Mouse (Mus musculus): ENCODE measurements around the gene Ltb4r1. TPM values are rescaled to one million over a fixed set of nuclear protein-coding genes. Genes with fewer than 3 reads are reported as not detected.

The Ltb4r1 gene
- polyA plus RNA-seq, 1 experiment from 2014 or later = not detected

GRCm38 (mm10) chr14:55735758-55736157 lies 30.0 kb upstream of the Ltb4r1 start:
- Histone ChIP-seq H3K9me3 (ENCODE audit: control insufficient read depth, low read length) (no peaks in the 10 kb centered on the region), H3K9ac (replicated peaks; ENCODE audit: low read length) (no peak overlapping the region), H3K27me3 (ENCODE audit: control insufficient read depth, insufficient read depth, low read length) (no peaks in the 10 kb centered on the region), H3K36me3 (ENCODE audit: control insufficient read depth, insufficient read depth, low read length) (peaks cover 23% of the 10 kb centered on the region), H3K4me2 (ENCODE audit: low read length) (no peak overlapping the region), H3K4me1 (ENCODE audit: control insufficient read depth, insufficient read depth, low read length) (no peaks in the 10 kb centered on the region), H3K4me3 (replicated peaks; ENCODE audit: low read depth, low read length) (no peak overlapping the region), H3K27ac (replicated peaks; ENCODE audit: low read depth, low read length) (no peak overlapping the region)
- ATAC-seq (ENCODE audit: low FRiP score, low TSS enrichment) = no peak
- DNase-seq = no peak
- 88% methylated on average over 4 of the region's 4 CpGs for WGBS

GRCm38 (mm10) chr14:55737086-55737687 lies 28.6 kb upstream of the Ltb4r1 start:
- WGBS = 87% methylated on average over 9 of the region's 9 CpGs
- Histone ChIP-seq H3K27me3 (ENCODE audit: control insufficient read depth, insufficient read depth, low read length) (no peaks in the 10 kb centered on the region), H3K27ac (replicated peaks; ENCODE audit: low read depth, low read length) (no peak overlapping the region), H3K36me3 (ENCODE audit: control insufficient read depth, insufficient read depth, low read length) (peaks cover 28% of the 10 kb centered on the region), H3K4me3 (replicated peaks; ENCODE audit: low read depth, low read length) (no peak overlapping the region), H3K4me1 (ENCODE audit: control insufficient read depth, insufficient read depth, low read length) (no peaks in the 10 kb centered on the region), H3K9ac (replicated peaks; ENCODE audit: low read length) (no peak overlapping the region), H3K4me2 (ENCODE audit: low read length) (no peak overlapping the region), H3K9me3 (ENCODE audit: control insufficient read depth, low read length) (no peaks in the 10 kb centered on the region)
- DNase-seq (no peak), ATAC-seq (ENCODE audit: low FRiP score, low TSS enrichment) (no peak)

- Histone ChIP-seq H3K4me2 (ENCODE audit: low read length) (peak overlapping the region; percentile 28), H3K27ac (replicated peaks; ENCODE audit: low read depth, low read length) (no peak overlapping the region), H3K27me3 (ENCODE audit: control insufficient read depth, insufficient read depth, low read length) (no peaks in the 10 kb centered on the region), H3K4me1 (ENCODE audit: control insufficient read depth, insufficient read depth, low read length) (peaks cover 18% of the 10 kb centered on the region), H3K9me3 (ENCODE audit: control insufficient read depth, low read length) (no peaks in the 10 kb centered on the region), H3K36me3 (ENCODE audit: control insufficient read depth, insufficient read depth, low read length) (peaks cover 30% of the 10 kb centered on the region), H3K9ac (replicated peaks; ENCODE audit: low read length) (no peak overlapping the region; the same call in 1 of the 2 replicates), H3K4me3 (replicated peaks; ENCODE audit: low read depth, low read length) (no peak overlapping the region)
- DNase-seq = peak; percentile 89
- ATAC-seq (ENCODE audit: low FRiP score, low TSS enrichment) = peak; percentile 59
- WGBS = 24% methylated on average over 10 of the region's 10 CpGs
Observed at GRCm38 (mm10) chr14:55743711-55744110, 22.1 kb upstream of the Ltb4r1 start.

GRCm38 (mm10) chr14:55745180-55745860 lies 20.4 kb upstream of the Ltb4r1 start, which contains the start of the genes Dhrs1 and Nop9:
Dhrs1 (minus strand) TSS chr14:55745690.
Nop9 (plus strand) TSS chr14:55745693.
- 1% methylated on average over 48 of the region's 48 CpGs for WGBS
- Histone ChIP-seq H3K4me2 (ENCODE audit: low read length) (peak within 1 kb of the TSS; percentile 90), H3K36me3 (ENCODE audit: control insufficient read depth, insufficient read depth, low read length) (peaks cover 27% of the 10 kb centered on the region), H3K27me3 (ENCODE audit: control insufficient read depth, insufficient read depth, low read length) (no peaks in the 10 kb centered on the region), H3K4me1 (ENCODE audit: control insufficient read depth, insufficient read depth, low read length) (peaks cover 18% of the 10 kb centered on the region), H3K4me3 (replicated peaks; ENCODE audit: low read depth, low read length) (peak within 1 kb of the TSS; percentile 85), H3K9me3 (ENCODE audit: control insufficient read depth, low read length) (no peaks in the 10 kb centered on the region), H3K27ac (replicated peaks; ENCODE audit: low read depth, low read length) (peak within 1 kb of the TSS; percentile 32; the same call in 1 of the 2 replicates), H3K9ac (replicated peaks; ENCODE audit: low read length) (peak within 1 kb of the TSS; percentile 71)
- ATAC-seq (ENCODE audit: low FRiP score, low TSS enrichment) (peak; percentile 87), DNase-seq (peak; percentile 91)

- peak overlapping the region; percentile 90 for H3K4me2 ChIP-seq (ENCODE audit: low read length)
- ATAC-seq (ENCODE audit: low FRiP score, low TSS enrichment) = no peak
- H3K9me3 ChIP-seq (ENCODE audit: control insufficient read depth, low read length) = no peaks in the 10 kb centered on the region
- H3K27me3 ChIP-seq (ENCODE audit: control insufficient read depth, insufficient read depth, low read length) = no peaks in the 10 kb centered on the region
- no peak for DNase-seq
- WGBS = under 1% methylated on average over 31 of the region's 31 CpGs
- H3K36me3 ChIP-seq (ENCODE audit: control insufficient read depth, insufficient read depth, low read length) = peaks cover 30% of the 10 kb centered on the region
- H3K4me3 ChIP-seq (replicated peaks; ENCODE audit: low read depth, low read length) = peak overlapping the region; percentile 85
- peak overlapping the region; percentile 32; the same call in 1 of the 2 replicates for H3K27ac ChIP-seq (replicated peaks; ENCODE audit: low read depth, low read length)
- peak overlapping the region; percentile 71 for H3K9ac ChIP-seq (replicated peaks; ENCODE audit: low read length)
- peaks cover 18% of the 10 kb centered on the region for H3K4me1 ChIP-seq (ENCODE audit: control insufficient read depth, insufficient read depth, low read length)
Observed at GRCm38 (mm10) chr14:55745861-55746237, 19.9 kb upstream of the Ltb4r1 start.

- no peak overlapping the region for H3K4me3 ChIP-seq (replicated peaks; ENCODE audit: low read depth, low read length)
- no peak for ATAC-seq (ENCODE audit: low FRiP score, low TSS enrichment)
- 91% methylated on average over 10 of the region's 10 CpGs for WGBS
Observed at GRCm38 (mm10) chr14:55747051-55747847, 18.5 kb upstream of the Ltb4r1 start.

GRCm38 (mm10) chr14:55757566-55757965 lies 8.2 kb upstream of the Ltb4r1 start:
- no peak overlapping the region for H3K9ac ChIP-seq (replicated peaks; ENCODE audit: low read length)
- H3K27me3 ChIP-seq (ENCODE audit: control insufficient read depth, insufficient read depth, low read length) = peaks cover 14% of the 10 kb centered on the region
- H3K4me1 ChIP-seq (ENCODE audit: control insufficient read depth, insufficient read depth, low read length) = peaks cover 8% of the 10 kb centered on the region; the same call in 1 of the 2 replicates
- no peak for DNase-seq
- H3K4me3 ChIP-seq (replicated peaks; ENCODE audit: low read depth, low read length) = no peak overlapping the region
- no peak for ATAC-seq (ENCODE audit: low FRiP score, low TSS enrichment)
- H3K27ac ChIP-seq (replicated peaks; ENCODE audit: low read depth, low read length) = no peak overlapping the region
- no peak overlapping the region for H3K4me2 ChIP-seq (ENCODE audit: low read length)
- H3K36me3 ChIP-seq (ENCODE audit: control insufficient read depth, insufficient read depth, low read length) = peaks cover 39% of the 10 kb centered on the region
- no peaks in the 10 kb centered on the region for H3K9me3 ChIP-seq (ENCODE audit: control insufficient read depth, low read length)
- 85% methylated on average over 6 of the region's 6 CpGs for WGBS

More at GRCm38 (mm10) chr14:55747051-55747847, 18.5 kb upstream of the Ltb4r1 start:
- H3K27me3 ChIP-seq (ENCODE audit: control insufficient read depth, insufficient read depth, low read length) = no peaks in the 10 kb centered on the region
- no peak overlapping the region for H3K27ac ChIP-seq (replicated peaks; ENCODE audit: low read depth, low read length)
- peaks cover 18% of the 10 kb centered on the region for H3K4me1 ChIP-seq (ENCODE audit: control insufficient read depth, insufficient read depth, low read length)
- H3K36me3 ChIP-seq (ENCODE audit: control insufficient read depth, insufficient read depth, low read length) = peaks cover 39% of the 10 kb centered on the region
- no peak for DNase-seq
- H3K9ac ChIP-seq (replicated peaks; ENCODE audit: low read length) = no peak overlapping the region
- no peaks in the 10 kb centered on the region for H3K9me3 ChIP-seq (ENCODE audit: control insufficient read depth, low read length)
- H3K4me2 ChIP-seq (ENCODE audit: low read length) = peak overlapping the region; percentile 90

- H3K4me2 ChIP-seq (ENCODE audit: low read length) = no peak within 1 kb of the TSS
- no peak within 1 kb of the TSS for H3K4me3 ChIP-seq (replicated peaks; ENCODE audit: low read depth, low read length)
- H3K9me3 ChIP-seq (ENCODE audit: control insufficient read depth, low read length) = no peaks in the 10 kb centered on the region
- ATAC-seq (ENCODE audit: low FRiP score, low TSS enrichment) = no peak
- H3K36me3 ChIP-seq (ENCODE audit: control insufficient read depth, insufficient read depth, low read length) = peaks cover 31% of the 10 kb centered on the region
- DNase-seq = peak; percentile 82
- H3K4me1 ChIP-seq (ENCODE audit: control insufficient read depth, insufficient read depth, low read length) = peaks cover 8% of the 10 kb centered on the region; the same call in 1 of the 2 replicates
- no peak within 1 kb of the TSS for H3K27ac ChIP-seq (replicated peaks; ENCODE audit: low read depth, low read length)
- H3K9ac ChIP-seq (replicated peaks; ENCODE audit: low read length) = no peak within 1 kb of the TSS
- WGBS = 16% methylated on average over 8 of the region's 8 CpGs
- peaks cover 20% of the 10 kb centered on the region for H3K27me3 ChIP-seq (ENCODE audit: control insufficient read depth, insufficient read depth, low read length)
Observed at GRCm38 (mm10) chr14:55758363-55758784, 7.4 kb upstream of the Ltb4r1 start, which contains the start of gene Cideb. Cideb (minus strand) TSS chr14:55758458.

All from midbrain, embryonic 14.5 days (tissue).